Comparison of ENCODE assay signal across 9 mouse cellular contexts in genomic region chr5:113553402-113553897, GRCm38 (mm10).
DNase-seq lines count a peak whose midpoint lies in the region; ATAC-seq lines count a peak whose summit lies in the region.
"Had no signal": no experiment of that assay in that cellular context is flagged by ENCODE, and none has a peak within 500 bp of the region (broad histone marks: within the 10 kb centered on the region; RNA-seq: fewer than 3 reads in every experiment).

No protein-coding gene starts in this region.

- no peak overlapping the region for H3K27ac ChIP-seq in heart, embryonic 10.5 days
- peak overlapping the region; percentile 17; the same call in 1 of the 2 replicates for H3K27ac ChIP-seq in limb, embryonic 12.5 days
- H3K27ac ChIP-seq: heart, embryonic 15.5 days had no signal

- 14% methylated on average over 9 of the region's 9 CpGs for WGBS in heart, embryonic 10.5 days
- 9% methylated on average over 9 of the region's 9 CpGs for WGBS in limb, embryonic 12.5 days

- H3K27me3 ChIP-seq in heart, embryonic 10.5 days (ENCODE audit: insufficient read depth, poor library complexity, severe bottlenecking), result peaks cover 59% of the 10 kb centered on the region
- H3K27me3 ChIP-seq in limb, embryonic 12.5 days, result peaks cover 46% of the 10 kb centered on the region

- no peaks in the 10 kb centered on the region for H3K9me3 ChIP-seq in heart, embryonic 10.5 days
- no peaks in the 10 kb centered on the region for H3K9me3 ChIP-seq in limb, embryonic 12.5 days
- H3K9me3 ChIP-seq: heart, embryonic 15.5 days had no signal

- no peak overlapping the region for H3K4me3 ChIP-seq in heart, embryonic 10.5 days
- H3K4me3 ChIP-seq in limb, embryonic 12.5 days (replicated peaks), result no peak overlapping the region
- H3K4me3 ChIP-seq: heart, embryonic 15.5 days had no signal

- no peak overlapping the region for H3K4me2 ChIP-seq in limb, embryonic 12.5 days
- H3K4me2 ChIP-seq: heart, embryonic 15.5 days had no signal

- ATAC-seq in limb, embryonic 12.5 days (ENCODE audit: insufficient number of reproducible peaks, insufficient read depth, low FRiP score, low TSS enrichment, low read depth), result 0 out of 2 replicates have a peak, but pooled peaks have one; percentile 12
- ATAC-seq in inflammation-experienced regulatory T-cells, adult 6 months, result no peak

- peaks cover 9% of the 10 kb centered on the region; the same call in 1 of the 2 replicates for H3K4me1 ChIP-seq in heart, embryonic 10.5 days
- peaks cover 46% of the 10 kb centered on the region for H3K4me1 ChIP-seq in limb, embryonic 12.5 days (replicated peaks)

- no peaks in the 10 kb centered on the region for H3K36me3 ChIP-seq in heart, embryonic 10.5 days
- no peaks in the 10 kb centered on the region for H3K36me3 ChIP-seq in limb, embryonic 12.5 days
- H3K36me3 ChIP-seq: heart, embryonic 15.5 days had no signal

- H3K9ac ChIP-seq in limb, embryonic 12.5 days (replicated peaks), result no peak overlapping the region
- H3K9ac ChIP-seq: heart, embryonic 15.5 days had no signal

- DNase-seq in heart, embryonic 10.5 days (ENCODE audit: low spot score), result peak; percentile 80
- no peak for DNase-seq in heart, adult 8-10 months (ENCODE audit: low spot score)
- DNase-seq in 3T3-L1 (ENCODE audit: low read depth, low spot score), result peak; percentile 27
- DNase-seq in embryo, embryonic 10 days (ENCODE audit: low spot score), result peak; percentile 85
- DNase-seq in frontal cortex, postnatal 25 days (ENCODE audit: low spot score in 2 of 2), result no peak
- no peak for DNase-seq in right cerebral cortex, postnatal 4 days

Comparison
In these comparisons a context has a peak if more than half of its experiments do, and no peak if none do; other contexts are left out.
1. DNase-seq: peak in heart, embryonic 10.5 days (single experiment), 3T3-L1 (single experiment) and embryo, embryonic 10 days (single experiment); none in heart, adult 8-10 months (single experiment), frontal cortex, postnatal 25 days (0 of 2) and right cerebral cortex, postnatal 4 days (single experiment).